Comparison of ENCODE assay signal across 11 mouse cellular contexts in the genomic region with DNA sequence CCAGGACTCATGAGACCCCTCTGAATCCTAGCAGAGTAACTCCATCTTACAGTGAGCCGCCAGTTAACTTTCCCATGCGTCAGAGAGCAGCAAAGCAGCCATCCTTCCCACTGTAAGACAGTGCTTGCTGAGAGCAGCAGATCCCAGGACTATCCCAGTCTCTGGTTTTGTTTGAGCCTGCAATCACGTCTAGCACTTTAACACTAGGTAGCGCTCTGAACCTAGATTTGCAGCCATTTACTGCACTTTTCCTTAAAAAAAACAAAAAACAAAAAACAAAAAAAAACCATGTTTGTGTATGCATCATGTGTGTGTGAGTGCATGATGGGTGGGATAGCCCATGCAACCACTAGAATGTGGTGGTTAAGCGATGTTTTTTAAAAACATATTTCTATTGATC. TPM values are rescaled to one million over a fixed set of nuclear protein-coding genes. Genes with fewer than 3 reads are reported as not detected.
DNase-seq lines count a peak whose midpoint lies in the region; ATAC-seq and TF ChIP-seq lines count a peak whose summit lies in the region.
"Had no signal": no experiment of that assay in that cellular context is flagged by ENCODE, and none has a peak within 500 bp of the region (broad histone marks: within the 10 kb centered on the region; RNA-seq: fewer than 3 reads in every experiment).

No protein-coding gene starts in this region.

- H3K27me3 ChIP-seq in hindbrain, embryonic 14.5 days (ENCODE audit: control insufficient read depth, insufficient read depth, low read length), result no peaks in the 10 kb centered on the region
- H3K27me3 ChIP-seq in hindbrain, embryonic 10.5 days (ENCODE audit: insufficient read depth, poor library complexity, severe bottlenecking), result no peaks in the 10 kb centered on the region
- H3K27me3 ChIP-seq in lung, postnatal 0 days (replicated peaks; ENCODE audit: insufficient read depth, low read length), result no peaks in the 10 kb centered on the region

- DNase-seq in hindbrain, embryonic 14.5 days (ENCODE audit: low spot score), result peak; percentile 45
- no peak for DNase-seq in hindbrain, embryonic 10.5 days (ENCODE audit: low spot score)
- peak; percentile 55 for DNase-seq in lung, postnatal 0 days (ENCODE audit: low spot score)
- no peak for DNase-seq in lung, adult 18-20 months
- DNase-seq in NIH3T3 (ENCODE audit: low read depth), result peak; percentile 89
- DNase-seq in retina, embryonic 14.5 days (ENCODE audit: low spot score), result peak; percentile 40
- DNase-seq: cerebellum, adult 18-20 months; layer of hippocampus, postnatal 36 days had no signal

- H3K4me2 ChIP-seq in hindbrain, embryonic 14.5 days (replicated peaks), result no peak overlapping the region
- H3K4me2 ChIP-seq in lung, postnatal 0 days (replicated peaks; ENCODE audit: low read depth, low read length), result no peak overlapping the region

- H3K9me3 ChIP-seq in hindbrain, embryonic 14.5 days (ENCODE audit: control insufficient read depth, low read length), result no peaks in the 10 kb centered on the region
- no peaks in the 10 kb centered on the region for H3K9me3 ChIP-seq in hindbrain, embryonic 10.5 days
- H3K9me3 ChIP-seq in lung, postnatal 0 days (ENCODE audit: low read length), result no peaks in the 10 kb centered on the region

- 35% methylated on average over 5 of the region's 5 CpGs for WGBS in hindbrain, embryonic 14.5 days
- 40% methylated on average over 5 of the region's 5 CpGs for WGBS in hindbrain, embryonic 10.5 days
- 41% methylated on average over 5 of the region's 5 CpGs for WGBS in lung, postnatal 0 days

- no peak for TF ChIP-seq EP300 in lung, postnatal 0 days (IDR thresholded peaks at IDR 0.05)

- H3K4me3 ChIP-seq in hindbrain, embryonic 14.5 days (replicated peaks; ENCODE audit: low read length), result no peak overlapping the region
- no peak overlapping the region for H3K4me3 ChIP-seq in hindbrain, embryonic 10.5 days
- no peak overlapping the region for H3K4me3 ChIP-seq in lung, postnatal 0 days (ENCODE audit: low read depth, low read length)
- H3K4me3 ChIP-seq: myocyte had no signal

- peaks cover 13% of the 10 kb centered on the region for H3K4me1 ChIP-seq in hindbrain, embryonic 14.5 days (replicated peaks; ENCODE audit: control insufficient read depth, insufficient read depth, low read length)
- H3K4me1 ChIP-seq in hindbrain, embryonic 10.5 days (replicated peaks), result peaks cover 20% of the 10 kb centered on the region
- H3K4me1 ChIP-seq in lung, postnatal 0 days (ENCODE audit: insufficient read depth, low read depth, low read length), result peaks cover 2% of the 10 kb centered on the region; the same call in 1 of the 2 replicates

- no peaks in the 10 kb centered on the region for H3K36me3 ChIP-seq in hindbrain, embryonic 14.5 days (replicated peaks; ENCODE audit: control insufficient read depth, insufficient read depth)
- H3K36me3 ChIP-seq in hindbrain, embryonic 10.5 days, result no peaks in the 10 kb centered on the region
- no peaks in the 10 kb centered on the region for H3K36me3 ChIP-seq in lung, postnatal 0 days (ENCODE audit: insufficient read depth, low read length)

- TF ChIP-seq CTCF in lung, postnatal 0 days (IDR thresholded peaks at IDR 0.05), result peak; percentile 60

- H3K9ac ChIP-seq in hindbrain, embryonic 14.5 days, result no peak overlapping the region
- no peak overlapping the region for H3K9ac ChIP-seq in lung, postnatal 0 days (replicated peaks; ENCODE audit: low read depth)

- no peak overlapping the region for H3K27ac ChIP-seq in hindbrain, embryonic 14.5 days
- H3K27ac ChIP-seq in hindbrain, embryonic 10.5 days, result no peak overlapping the region
- H3K27ac ChIP-seq in lung, postnatal 0 days (ENCODE audit: low read length), result no peak overlapping the region

- ATAC-seq in hindbrain, embryonic 14.5 days (ENCODE audit: low FRiP score), result no peak
- no peak for ATAC-seq in lung, postnatal 0 days
- ATAC-seq in CD4-positive, CD25-positive, alpha-beta regulatory T cell, adult 4 months, result no peak
- ATAC-seq: inflammation-experienced regulatory T-cells, adult 6 months had no signal

RNA-seq across cellular contexts. Expression of gene Tmem216, which starts 4.1 kb away (rescaled TPM):
- polyA plus RNA-seq in hindbrain, embryonic 14.5 days (2014; fragmentation: Nextera tagmentation; extraction: Ambion mirVana), result 53.3 and 59.6 TPM in 2 replicates
- 59.1 and 61.8 TPM in 2 replicates for polyA plus RNA-seq in hindbrain, embryonic 10.5 days (2016; fragmentation: Nextera tagmentation; extraction: Ambion mirVana)
- 43.0 and 44.5 TPM in 2 replicates for polyA plus RNA-seq in lung, postnatal 0 days (2015; fragmentation: Nextera tagmentation; extraction: Ambion mirVana)
- 10 to 100 TPM; 10.7 to 13.6 TPM for polyA plus RNA-seq in CD4-positive, CD25-positive, alpha-beta regulatory T cell, adult 4 months (2017; shearing (Covaris generic))

RNA-seq across cellular contexts. Expression of gene Cyb561a3, which starts 16.9 kb away (rescaled TPM):
- 21.8 and 23.8 TPM in 2 replicates for polyA plus RNA-seq in hindbrain, embryonic 14.5 days (2014; fragmentation: Nextera tagmentation; extraction: Ambion mirVana)
- 14.2 and 17.0 TPM in 2 replicates for polyA plus RNA-seq in hindbrain, embryonic 10.5 days (2016; fragmentation: Nextera tagmentation; extraction: Ambion mirVana)
- polyA plus RNA-seq in lung, postnatal 0 days (2015; fragmentation: Nextera tagmentation; extraction: Ambion mirVana), result 42.3 and 48.1 TPM in 2 replicates
- polyA plus RNA-seq in CD4-positive, CD25-positive, alpha-beta regulatory T cell, adult 4 months (2017; shearing (Covaris generic)), result 10 to 100 TPM; 39.1 to 52.7 TPM

RNA-seq across cellular contexts. Expression of gene Tmem138, which starts 17.1 kb away (rescaled TPM):
- 38.1 and 40.3 TPM in 2 replicates for polyA plus RNA-seq in hindbrain, embryonic 14.5 days (2014; fragmentation: Nextera tagmentation; extraction: Ambion mirVana)
- 62.4 and 66.3 TPM in 2 replicates for polyA plus RNA-seq in hindbrain, embryonic 10.5 days (2016; fragmentation: Nextera tagmentation; extraction: Ambion mirVana)
- 19.4 and 21.6 TPM in 2 replicates for polyA plus RNA-seq in lung, postnatal 0 days (2015; fragmentation: Nextera tagmentation; extraction: Ambion mirVana)
- 10 to 100 TPM; 19.3 to 23.0 TPM for polyA plus RNA-seq in CD4-positive, CD25-positive, alpha-beta regulatory T cell, adult 4 months (2017; shearing (Covaris generic))

RNA-seq across cellular contexts. Expression of gene Sdhaf2, which starts 34.2 kb away (rescaled TPM):
- 67.6 and 68.4 TPM in 2 replicates for polyA plus RNA-seq in hindbrain, embryonic 14.5 days (2014; fragmentation: Nextera tagmentation; extraction: Ambion mirVana)
- polyA plus RNA-seq in hindbrain, embryonic 10.5 days (2016; fragmentation: Nextera tagmentation; extraction: Ambion mirVana), result 62.4 and 63.2 TPM in 2 replicates
- 46.4 and 49.8 TPM in 2 replicates for polyA plus RNA-seq in lung, postnatal 0 days (2015; fragmentation: Nextera tagmentation; extraction: Ambion mirVana)
- 100 to 1,000 TPM in 1 of 2 experiments, 10 to 100 TPM in 1; 92.6 to 104 TPM for polyA plus RNA-seq in CD4-positive, CD25-positive, alpha-beta regulatory T cell, adult 4 months (2017; shearing (Covaris generic))

RNA-seq across cellular contexts. Expression of gene Cpsf7, which starts 35.0 kb away (rescaled TPM):
- 57.5 and 63.4 TPM in 2 replicates for polyA plus RNA-seq in hindbrain, embryonic 14.5 days (2014; fragmentation: Nextera tagmentation; extraction: Ambion mirVana)
- polyA plus RNA-seq in hindbrain, embryonic 10.5 days (2016; fragmentation: Nextera tagmentation; extraction: Ambion mirVana), result 55.4 and 65.4 TPM in 2 replicates
- polyA plus RNA-seq in lung, postnatal 0 days (2015; fragmentation: Nextera tagmentation; extraction: Ambion mirVana), result 19.8 and 20.0 TPM in 2 replicates
- polyA plus RNA-seq in CD4-positive, CD25-positive, alpha-beta regulatory T cell, adult 4 months (2017; shearing (Covaris generic)), result 10 to 100 TPM; 59.0 to 79.6 TPM

Comparison
In these comparisons a context has a peak if more than half of its experiments do, and no peak if none do; other contexts are left out.
1. DNase-seq: peak in hindbrain, embryonic 14.5 days (single experiment), lung, postnatal 0 days (single experiment), NIH3T3 (single experiment) and retina, embryonic 14.5 days (single experiment); none in hindbrain, embryonic 10.5 days (single experiment) and lung, adult 18-20 months (0 of 2).